7 mouse cellular contexts compared by ENCODE assay signal in genomic region chr11:59164384-59164783, GRCm38 (mm10). TPM values are rescaled to one million over a fixed set of nuclear protein-coding genes. Genes with fewer than 3 reads are reported as not detected.
DNase-seq lines count a peak whose midpoint lies in the region; ATAC-seq and TF ChIP-seq lines count a peak whose summit lies in the region.

No protein-coding gene starts in this region.

- DNase-seq in CH12.LX (ENCODE audit: extremely low read depth) (no peak), ES-E14 (ENCODE audit: low read depth, low spot score) (no peak)
- DNase-seq in yolk sac, embryonic 10.5 days (ENCODE audit: low spot score) = peak; percentile 16
- no peak for DNase-seq in embryo, embryonic 11 days
- DNase-seq in frontal cortex, postnatal 25 days (ENCODE audit: low spot score in 2 of 2) = no peak

- dilution Hi-C loops in CH12.LX (cut with MboI; ENCODE audit: extremely low pct_ligation_motif_present, extremely low pct_unique_long_range_greater_than_20kb, low sequenced_read_pairs) = no loop called here

- no peak for TF ChIP-seq EP300 in CH12.LX (IDR thresholded peaks at IDR 0.05; ENCODE audit: low read length)

- H3K9ac ChIP-seq in CH12.LX (ENCODE audit: insufficient read depth, low read depth) (peak overlapping the region; percentile 82), ES-E14 (ENCODE audit: insufficient read depth, low read depth, low read length, poor library complexity, severe bottlenecking) (peak overlapping the region; percentile 26; the same call in 1 of the 2 replicates)
- peak overlapping the region; percentile 87; the same call in 1 of the 2 replicates for H3K9ac ChIP-seq in heart, embryonic 14.5 days (ENCODE audit: low read length)
- peak overlapping the region; percentile 98 for H3K9ac ChIP-seq in liver, embryonic 16.5 days (ENCODE audit: low read depth, low read length)

- in situ Hi-C loops in CH12.LX (cut with MboI; ENCODE audit: low pct_ligation_motif_present, low pct_unique_long_range_greater_than_20kb, low sequenced_read_pairs) (no loop called here), ES-E14 (cut with MboI; ENCODE audit: low sequenced_read_pairs in 2 of 2, unreplicated experiment in 2 of 2) (no loop called here)

- WGBS in heart, embryonic 14.5 days = 43% methylated on average over 9 of the region's 9 CpGs
- WGBS in liver, embryonic 16.5 days (ENCODE audit: insufficient replicate concordance) = 31% methylated on average over 9 of the region's 9 CpGs

- no peak for TF ChIP-seq CTCF in CH12.LX (conservative IDR thresholded peaks at IDR 0.05 in 1 of 2, IDR thresholded peaks at IDR 0.05 in 1 of 2; ENCODE audit: low read depth in 2 of 2, low read length in 2 of 2)

- peak overlapping the region; percentile 86 for H3K4me2 ChIP-seq in CH12.LX (ENCODE audit: insufficient read depth, low read depth, poor library complexity, severe bottlenecking)
- peak overlapping the region; percentile 86 for H3K4me2 ChIP-seq in heart, embryonic 14.5 days (ENCODE audit: low read length)
- H3K4me2 ChIP-seq in liver, embryonic 16.5 days (ENCODE audit: low read depth, low read length) = peak overlapping the region; percentile 94

- H3K36me3 ChIP-seq in CH12.LX (replicated peaks in 1 of 2; ENCODE audit: control insufficient read depth in 1 of 2, insufficient read depth in 1 of 2, low read length in 1 of 2) (peaks cover 0 to 4% of the 10 kb centered on the region in 2 experiments), ES-E14 (ENCODE audit: control insufficient read depth, insufficient read depth, low read length, poor library complexity, severe bottlenecking) (no peaks in the 10 kb centered on the region)
- no peaks in the 10 kb centered on the region; the same call in 1 of the 2 replicates for H3K36me3 ChIP-seq in heart, embryonic 14.5 days (ENCODE audit: control insufficient read depth, insufficient read depth, low read length)
- peaks cover 11% of the 10 kb centered on the region; the same call in 1 of the 2 replicates for H3K36me3 ChIP-seq in liver, embryonic 16.5 days (ENCODE audit: control insufficient read depth, insufficient read depth)

- H3K27ac ChIP-seq in CH12.LX (ENCODE audit: insufficient read depth, low read depth) (no peak overlapping the region), ES-E14 (ENCODE audit: insufficient read depth, low read depth, low read length, poor library complexity, severe bottlenecking) (no peak overlapping the region)
- peak overlapping the region; percentile 98 to 99; a peak in 3 of 4 replicates for H3K27ac ChIP-seq in heart, embryonic 14.5 days (replicated peaks in 1 of 2; ENCODE audit: control insufficient read depth in 1 of 2, insufficient read depth in 1 of 2, low read depth in 2 of 2, low read length in 2 of 2)
- H3K27ac ChIP-seq in liver, embryonic 16.5 days (ENCODE audit: low read length) = peak overlapping the region; percentile 98

- peak overlapping the region; percentile 55 to 84 (median 67) for H3K4me3 ChIP-seq in CH12.LX (replicated peaks in 1 of 3; ENCODE audit: low read depth in 2 of 3, low read length in 2 of 3, poor library complexity in 1 of 3)
- H3K4me3 ChIP-seq in ES-E14 (ENCODE audit: insufficient read depth in 1 of 2, low read depth in 1 of 2, low read length in 2 of 2, poor library complexity in 1 of 2, severe bottlenecking in 1 of 2) = peak overlapping the region in 1 of 2 experiments; percentile 88; a peak in 1 of 4 replicates
- H3K4me3 ChIP-seq in heart, embryonic 14.5 days (ENCODE audit: control insufficient read depth in 1 of 2, insufficient read depth in 1 of 2, low read depth in 1 of 2, low read length in 2 of 2) = peak overlapping the region in 1 of 2 experiments; percentile 70; a peak in 1 of 4 replicates
- peak overlapping the region; percentile 85 for H3K4me3 ChIP-seq in liver, embryonic 16.5 days (ENCODE audit: low read depth, low read length)

- no peak for TF ChIP-seq RAD21 in CH12.LX (IDR thresholded peaks at IDR 0.05; ENCODE audit: low read depth, low read length)

- no peaks in the 10 kb centered on the region for H3K27me3 ChIP-seq in CH12.LX (replicated peaks)
- no peaks in the 10 kb centered on the region for H3K27me3 ChIP-seq in heart, embryonic 14.5 days (ENCODE audit: control insufficient read depth, insufficient read depth, low read length)
- H3K27me3 ChIP-seq in liver, embryonic 16.5 days (ENCODE audit: control insufficient read depth, insufficient read depth, low read depth, low read length) = no peaks in the 10 kb centered on the region

- TF ChIP-seq POLR2A in CH12.LX (IDR thresholded peaks at IDR 0.05; ENCODE audit: low read depth, low read length) = no peak

- H3K9me3 ChIP-seq in CH12.LX (replicated peaks; ENCODE audit: low read length) = no peaks in the 10 kb centered on the region
- H3K9me3 ChIP-seq in ES-E14 (ENCODE audit: control insufficient read depth, insufficient read depth, low read depth, low read length) = no peaks in the 10 kb centered on the region
- H3K9me3 ChIP-seq in heart, embryonic 14.5 days (ENCODE audit: control insufficient read depth, low read length) = no peaks in the 10 kb centered on the region
- H3K9me3 ChIP-seq in liver, embryonic 16.5 days (replicated peaks; ENCODE audit: control insufficient read depth, low read length) = no peaks in the 10 kb centered on the region

- no peak for ATAC-seq in heart, embryonic 14.5 days (ENCODE audit: insufficient number of reproducible peaks, insufficient read depth, low FRiP score, low read depth)
- peak; percentile 66 for ATAC-seq in liver, embryonic 16.5 days (ENCODE audit: low read depth)

- peaks cover 21 to 53% of the 10 kb centered on the region in 2 experiments for H3K4me1 ChIP-seq in CH12.LX (ENCODE audit: control insufficient read depth in 1 of 2, insufficient read depth in 2 of 2)
- peaks cover 0 to 7% of the 10 kb centered on the region in 2 experiments; a peak in 1 of 4 replicates for H3K4me1 ChIP-seq in ES-E14 (ENCODE audit: control insufficient read depth in 2 of 2, insufficient read depth in 2 of 2, low read length in 2 of 2, poor library complexity in 1 of 2)
- H3K4me1 ChIP-seq in heart, embryonic 14.5 days (ENCODE audit: control insufficient read depth in 2 of 2, insufficient read depth in 2 of 2, low read length in 2 of 2) = peaks cover 7 to 30% of the 10 kb centered on the region in 2 experiments; a peak in 3 of 4 replicates
- H3K4me1 ChIP-seq in liver, embryonic 16.5 days (ENCODE audit: control insufficient read depth, low read depth, low read length) = peaks cover 41% of the 10 kb centered on the region

- no peaks in the 10 kb centered on the region for H3K79me2 ChIP-seq in CH12.LX (replicated peaks; ENCODE audit: control insufficient read depth, extremely low read depth, insufficient read depth, poor library complexity, severe bottlenecking)

TF ChIP-seq in CH12.LX, 34 proteins besides CTCF, POLR2A, EP300 and RAD21 (continues in another document):
- TF ChIP-seq MXI1 (IDR thresholded peaks at IDR 0.05; ENCODE audit: low read depth, low read length) (no peak), ZC3H11A (IDR thresholded peaks at IDR 0.05; ENCODE audit: low read depth, low read length) (no peak), UBTF (IDR thresholded peaks at IDR 0.05; ENCODE audit: low read depth, low read length) (no peak), MEF2A (IDR thresholded peaks at IDR 0.05; ENCODE audit: borderline replicate concordance, low read depth, low read length) (no peak), USF2 (conservative IDR thresholded peaks at IDR 0.05; ENCODE audit: low read depth, low read length) (no peak)

TF ChIP-seq in ES-E14, 5 proteins besides CTCF, POLR2A, EP300 and RAD21:
- TF ChIP-seq ZNF384 (IDR thresholded peaks at IDR 0.05; ENCODE audit: low read depth, low read length) (no peak), HCFC1 (IDR thresholded peaks at IDR 0.05; ENCODE audit: borderline replicate concordance, insufficient read depth, low read length) (no peak), ZC3H11A (IDR thresholded peaks at IDR 0.05; ENCODE audit: borderline replicate concordance, low read depth, low read length) (no peak), CHD2 (IDR thresholded peaks at IDR 0.05; ENCODE audit: low read depth, low read length) (no peak), MAFK (IDR thresholded peaks at IDR 0.05; ENCODE audit: insufficient read depth, low read depth, low read length) (no peak)

RNA-seq across cellular contexts. Expression of gene Iba57, which starts 0.8 kb away (rescaled TPM):
- total RNA-seq in CH12.LX (2012; rRNA removed) (7.5 and 7.9 TPM in 2 replicates), CH12.LX (2014; rRNA removed) (3.6 and 4.0 TPM in 2 replicates), ES-E14 (2012; rRNA removed) (3.2 and 4.7 TPM in 2 replicates)
- polyA plus RNA-seq in CH12.LX (2012; ENCODE audit: insufficient read length, low read depth) = 4.6 and 5.1 TPM in 2 replicates
- 4.6 and 4.9 TPM in 2 replicates for polyA plus RNA-seq in heart, embryonic 14.5 days (2014; fragmentation: Nextera tagmentation; extraction: Ambion mirVana)
- 12.8 and 13.3 TPM in 2 replicates for polyA plus RNA-seq in liver, embryonic 16.5 days (2015; fragmentation: Nextera tagmentation; extraction: Ambion mirVana)

RNA-seq across cellular contexts. Expression of gene Gjc2, which starts 18.6 kb away (rescaled TPM):
- total RNA-seq in CH12.LX (2012; rRNA removed) (0.08 TPM in 1 of 2 replicates, not detected in the other), CH12.LX (2014; rRNA removed) (0.13 TPM in 1 of 2 replicates, not detected in the other), ES-E14 (2012; rRNA removed) (0.26 TPM in 1 of 2 replicates, not detected in the other)
- polyA plus RNA-seq in CH12.LX (2012; ENCODE audit: insufficient read length, low read depth) = not detected in 2 replicates
- 0.23 and 0.39 TPM in 2 replicates for polyA plus RNA-seq in heart, embryonic 14.5 days (2014; fragmentation: Nextera tagmentation; extraction: Ambion mirVana)
- polyA plus RNA-seq in liver, embryonic 16.5 days (2015; fragmentation: Nextera tagmentation; extraction: Ambion mirVana) = 0.08 and 0.20 TPM in 2 replicates

RNA-seq across cellular contexts. Expression of gene Guk1, which starts 27.6 kb away (rescaled TPM):
- 148 and 149 TPM in 2 replicates for total RNA-seq in CH12.LX (2012; rRNA removed)
- 130 and 148 TPM in 2 replicates for total RNA-seq in CH12.LX (2014; rRNA removed)
- polyA plus RNA-seq in CH12.LX (2012; ENCODE audit: insufficient read length, low read depth) = 111 and 139 TPM in 2 replicates
- total RNA-seq in ES-E14 (2012; rRNA removed) = 188 and 238 TPM in 2 replicates
- 133 and 136 TPM in 2 replicates for polyA plus RNA-seq in heart, embryonic 14.5 days (2014; fragmentation: Nextera tagmentation; extraction: Ambion mirVana)
- polyA plus RNA-seq in liver, embryonic 16.5 days (2015; fragmentation: Nextera tagmentation; extraction: Ambion mirVana) = 55.0 TPM in 2 replicates

RNA-seq across cellular contexts. Expression of gene Obscn, which starts 28.2 kb away (rescaled TPM):
- 0.13 and 0.17 TPM in 2 replicates for total RNA-seq in CH12.LX (2012; rRNA removed)
- total RNA-seq in CH12.LX (2014; rRNA removed) = 0.08 and 0.13 TPM in 2 replicates
- 0.09 and 0.14 TPM in 2 replicates for polyA plus RNA-seq in CH12.LX (2012; ENCODE audit: insufficient read length, low read depth)
- total RNA-seq in ES-E14 (2012; rRNA removed) = 0.36 and 0.58 TPM in 2 replicates
- polyA plus RNA-seq in heart, embryonic 14.5 days (2014; fragmentation: Nextera tagmentation; extraction: Ambion mirVana) = 69.1 and 69.4 TPM in 2 replicates
- polyA plus RNA-seq in liver, embryonic 16.5 days (2015; fragmentation: Nextera tagmentation; extraction: Ambion mirVana) = 0.12 and 0.34 TPM in 2 replicates

RNA-seq across cellular contexts. Expression of gene Mrpl55, which starts 37.9 kb away (rescaled TPM):
- total RNA-seq in CH12.LX (2012; rRNA removed) (74.4 and 80.4 TPM in 2 replicates), CH12.LX (2014; rRNA removed) (81.1 and 92.9 TPM in 2 replicates), ES-E14 (2012; rRNA removed) (66.4 TPM in 2 replicates)
- polyA plus RNA-seq in CH12.LX (2012; ENCODE audit: insufficient read length, low read depth) = 72.0 and 88.2 TPM in 2 replicates
- polyA plus RNA-seq in heart, embryonic 14.5 days (2014; fragmentation: Nextera tagmentation; extraction: Ambion mirVana) = 131 and 133 TPM in 2 replicates
- polyA plus RNA-seq in liver, embryonic 16.5 days (2015; fragmentation: Nextera tagmentation; extraction: Ambion mirVana) = 43.1 and 44.3 TPM in 2 replicates

Comparison
In these comparisons a context has a peak if more than half of its experiments do, and no peak if none do; other contexts are left out.
1. H3K27ac ChIP-seq: peak in heart, embryonic 14.5 days (2 of 2) and liver, embryonic 16.5 days (single experiment); none in CH12.LX (single experiment) and ES-E14 (single experiment).
2. H3K9ac ChIP-seq: peak in every context shown above with its lines; median percentile 98 in liver, embryonic 16.5 days; 87 in heart, embryonic 14.5 days; 82 in CH12.LX; 26 in ES-E14.
3. Peak in every context shown above with its lines, with median percentiles within 50 percentile points of each other: H3K4me2 ChIP-seq.